Mouse (Mus musculus) heart, adult 2 months (tissue): ENCODE data around the gene Cacna2d1.

ENCODE experiments used
- CTCF ChIP-seq: fragments of 200-600 bp; IDR thresholded peaks from 2 replicates; pipeline ENCODE4 v1.8.1; 2022; ENCODE audit warnings: antibody characterized with exemption, mild to moderate bottlenecking, moderate library complexity
- EP300 ChIP-seq: fragments of 200-500 bp; IDR thresholded peaks from 2 replicates; pipeline ENCODE4 v1.6.1; 2011; ENCODE audit warnings: low read depth, low read length, control low read depth; ENCODE audit not compliant: insufficient read depth
- POLR2A ChIP-seq: fragments of 200-500 bp; IDR thresholded peaks from 2 replicates; pipeline ENCODE4 v1.6.1; 2011; ENCODE audit warnings: mild to moderate bottlenecking, low read depth, low read length, control low read depth; ENCODE audit not compliant: insufficient read depth

GRCm38 (mm10) chr5:16029481-16029880, 95.0 kb downstream of the Cacna2d1 start:
- TF ChIP-seq CTCF (no peak), POLR2A (no peak), EP300 (no peak)
